Mouse (Mus musculus): Measurements from ENCODE around the gene Cyp2f2. TPM values are rescaled to one million over a fixed set of nuclear protein-coding genes. Genes with fewer than 3 reads are reported as not detected.

The Cyp2f2 gene
- total RNA-seq, 2 experiments from 2014 or later: 0.18 to 0.51 TPM

DNA sequence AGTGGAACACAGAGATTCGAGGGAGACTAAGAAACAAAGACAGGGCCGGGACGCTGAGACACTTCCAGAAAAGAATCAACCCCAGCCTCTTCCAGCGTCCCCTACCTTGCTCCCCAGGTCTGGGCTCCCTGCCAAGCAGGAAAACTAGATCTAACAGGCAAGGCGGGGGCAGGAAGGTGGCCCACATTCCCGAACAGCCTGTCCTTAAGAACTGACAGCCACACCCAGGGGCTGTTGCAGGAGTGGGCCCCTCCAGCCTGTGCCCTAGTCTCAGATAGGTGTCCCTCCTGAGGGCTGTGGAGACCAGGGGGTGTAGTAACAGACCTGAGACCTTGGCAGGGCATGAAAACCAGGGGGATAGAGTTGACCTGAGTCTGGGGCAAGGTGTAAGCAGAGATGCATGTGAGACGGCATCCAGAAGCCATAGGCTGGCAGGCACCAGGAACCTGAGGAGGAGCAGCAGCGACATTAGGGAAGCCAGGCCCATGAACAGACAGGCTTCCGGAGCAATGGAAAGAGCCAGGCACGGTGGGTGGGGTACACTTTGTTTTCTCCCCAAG, 33.6 kb downstream of the Cyp2f2 start, which contains the start of gene Cyp2t4:
TSS of gene Cyp2t4 (plus strand) at position 510 of the 560 bp plus-strand sequence.
- DNase-seq (ENCODE audit: low spot score in 2 of 2): no peak

DNA sequence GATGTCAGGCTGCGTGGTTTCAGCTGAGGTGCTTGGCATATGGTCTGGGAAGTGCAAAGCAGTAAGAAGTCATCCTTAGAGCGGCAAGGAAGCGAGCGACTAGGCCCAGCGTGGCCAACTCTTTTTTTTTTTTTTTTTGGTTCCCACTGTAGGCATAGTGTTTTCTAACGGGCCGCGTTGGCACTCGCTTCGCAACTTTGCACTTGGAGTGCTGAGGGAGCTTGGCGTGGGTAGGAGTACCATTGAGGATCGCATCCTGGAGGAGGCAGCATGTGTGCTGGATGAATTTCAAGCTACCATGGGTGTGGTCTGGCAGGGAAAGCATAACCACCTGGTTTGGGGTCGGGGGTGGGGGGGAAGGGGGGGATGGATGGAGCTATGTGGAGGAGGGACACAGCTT, 36.3 kb downstream of the Cyp2f2 start:
- peak; percentile 22 to 38 for DNase-seq (ENCODE audit: low spot score in 2 of 2)

GRCm38 (mm10) chr7:27158171-27158570, 38.5 kb downstream of the Cyp2f2 start:
- DNase-seq (ENCODE audit: low spot score in 2 of 2): no peak

- DNase-seq (ENCODE audit: low spot score in 2 of 2): no peak
These were observed 39.5 kb downstream of the Cyp2f2 start for GRCm38 (mm10) chr7:27159256-27159655.

GRCm38 (mm10) chr7:27159882-27160281, 40.2 kb downstream of the Cyp2f2 start:
- peak; percentile 90 to 91 for DNase-seq (ENCODE audit: low spot score in 2 of 2)

- no peak for DNase-seq (ENCODE audit: low spot score in 2 of 2)
These were observed 41.2 kb downstream of the Cyp2f2 start for GRCm38 (mm10) chr7:27160921-27161320.

GRCm38 (mm10) chr7:27161744-27162143, 42.0 kb downstream of the Cyp2f2 start:
- no peak for DNase-seq (ENCODE audit: low spot score in 2 of 2)

- no peak for DNase-seq (ENCODE audit: low spot score in 2 of 2)
These were observed 43.2 kb downstream of the Cyp2f2 start for GRCm38 (mm10) chr7:27162780-27163449.

- DNase-seq (ENCODE audit: low spot score in 2 of 2): no peak
These were observed 43.7 kb downstream of the Cyp2f2 start for GRCm38 (mm10) chr7:27163450-27163805.

DNA sequence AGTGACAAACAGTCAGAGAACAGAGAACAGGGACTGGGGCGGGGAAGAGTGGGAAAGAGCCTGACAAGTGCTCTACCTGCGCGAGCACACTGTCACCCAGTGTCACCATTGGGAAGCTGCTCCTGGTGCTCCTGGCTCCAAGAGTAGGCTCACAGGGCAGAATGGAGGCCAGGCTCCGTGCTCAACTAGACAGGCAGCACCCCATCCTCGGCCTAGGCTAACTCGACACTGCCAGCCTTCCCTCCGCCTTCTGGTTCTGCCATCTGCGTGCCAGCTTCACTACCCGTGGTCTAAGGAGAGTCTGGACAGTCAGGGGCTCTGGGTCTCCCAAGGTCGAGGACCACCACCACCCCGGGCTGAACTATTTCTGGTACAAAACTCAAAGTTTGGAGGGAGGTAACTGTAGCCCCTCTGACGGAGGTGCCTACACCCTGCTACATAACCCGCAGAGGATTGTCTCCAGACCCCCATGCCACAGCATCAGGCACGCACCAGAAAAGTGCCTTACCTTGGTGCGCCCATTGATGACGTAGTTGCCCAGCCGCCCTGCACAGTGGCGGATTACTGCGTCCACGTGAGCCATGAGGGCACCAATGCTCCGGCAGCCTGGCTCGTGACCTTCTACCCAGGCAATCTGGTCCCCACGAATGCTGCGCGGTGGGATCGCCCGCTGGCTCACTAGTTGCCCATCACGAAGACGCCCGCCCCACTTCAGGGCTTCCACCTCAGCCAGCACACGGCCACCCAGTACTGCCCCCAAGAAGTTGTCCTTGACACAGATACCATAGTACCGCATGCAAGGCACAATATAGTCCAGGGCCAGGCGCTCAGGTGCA, 44.6 kb downstream of the Cyp2f2 start:
- peak in 1 of 2 experiments; percentile 71 for DNase-seq (ENCODE audit: low spot score in 2 of 2)

GRCm38 (mm10) chr7:27165007-27165655, 45.4 kb downstream of the Cyp2f2 start:
- no peak for DNase-seq (ENCODE audit: low spot score in 2 of 2)

DNA sequence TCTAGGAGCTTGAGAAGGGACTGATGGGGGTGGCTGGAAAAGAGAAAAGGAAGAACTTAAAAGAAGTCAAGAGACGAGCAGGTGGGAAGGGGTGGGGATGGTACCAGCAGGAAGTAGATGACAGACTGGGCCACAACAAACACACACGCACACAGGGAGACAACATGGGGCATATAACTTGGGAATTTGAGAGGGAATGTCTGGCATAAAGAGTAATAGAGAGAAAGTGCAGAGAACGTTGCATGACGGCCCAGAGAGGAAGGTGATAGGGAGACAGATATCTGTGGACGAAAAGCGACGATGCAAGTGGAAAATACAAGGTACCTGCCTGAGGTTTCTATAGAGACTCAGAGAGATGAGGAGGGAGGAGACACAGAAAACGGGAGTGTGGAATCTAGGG, 46.0 kb downstream of the Cyp2f2 start:
- DNase-seq (ENCODE audit: low spot score in 2 of 2): no peak

GRCm38 (mm10) chr7:27166229-27166613, 46.5 kb downstream of the Cyp2f2 start:
- peak; percentile 81 to 88 for DNase-seq (ENCODE audit: low spot score in 2 of 2)

- DNase-seq (ENCODE audit: low spot score in 2 of 2): peak; percentile 95
These were observed 47.1 kb downstream of the Cyp2f2 start, which contains the start of gene Egln2 for GRCm38 (mm10) chr7:27166614-27167474. Gene Egln2 (minus strand): TSS chr7:27166802.

GRCm38 (mm10) chr7:27167475-27168094, 47.9 kb downstream of the Cyp2f2 start:
- DNase-seq (ENCODE audit: low spot score in 2 of 2): no peak

DNA sequence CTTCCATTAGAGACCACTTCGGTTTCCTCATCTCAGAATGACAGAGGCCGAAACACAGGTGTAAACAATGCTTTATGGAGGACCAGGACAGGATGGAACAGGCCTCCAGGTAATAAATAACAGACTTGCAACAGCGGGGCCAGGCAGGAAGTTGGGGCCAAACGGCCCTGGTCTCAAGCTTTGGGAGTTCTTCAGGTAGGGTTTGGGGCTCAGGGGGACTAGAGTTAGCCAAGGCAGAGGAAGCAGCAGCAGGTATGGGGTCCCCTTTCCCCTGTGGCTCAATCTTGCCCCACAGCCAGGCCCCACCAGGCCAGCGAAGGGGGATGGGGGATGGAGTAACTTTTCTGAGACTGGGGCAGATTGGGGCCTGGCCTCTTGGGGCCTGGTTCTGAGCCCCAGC, 48.7 kb downstream of the Cyp2f2 start:
- no peak for DNase-seq (ENCODE audit: low spot score in 2 of 2)

DNA sequence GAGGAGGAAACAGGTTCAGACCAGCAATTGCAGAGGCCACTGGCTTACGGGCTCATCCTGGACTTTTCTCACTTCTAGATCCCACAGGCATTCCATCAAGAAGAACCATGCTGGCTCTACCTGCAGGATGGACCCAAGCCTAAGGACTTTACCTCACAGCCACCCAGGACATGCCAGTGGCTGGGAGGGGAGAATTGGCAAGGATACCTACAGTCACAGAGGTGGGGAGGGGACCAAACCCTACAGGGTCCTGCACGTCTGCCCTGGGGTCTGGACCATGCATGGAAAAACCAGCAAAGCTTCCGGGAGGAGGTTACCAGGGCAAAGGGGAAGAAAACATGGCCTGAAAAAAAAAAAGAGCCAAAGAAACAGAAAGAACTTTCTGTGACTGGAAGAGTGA, 51.3 kb downstream of the Cyp2f2 start:
- no peak for DNase-seq (ENCODE audit: low spot score in 2 of 2)

- DNase-seq (ENCODE audit: low spot score in 2 of 2): no peak
These were observed 54.8 kb downstream of the Cyp2f2 start for GRCm38 (mm10) chr7:27174496-27174895.

DNA sequence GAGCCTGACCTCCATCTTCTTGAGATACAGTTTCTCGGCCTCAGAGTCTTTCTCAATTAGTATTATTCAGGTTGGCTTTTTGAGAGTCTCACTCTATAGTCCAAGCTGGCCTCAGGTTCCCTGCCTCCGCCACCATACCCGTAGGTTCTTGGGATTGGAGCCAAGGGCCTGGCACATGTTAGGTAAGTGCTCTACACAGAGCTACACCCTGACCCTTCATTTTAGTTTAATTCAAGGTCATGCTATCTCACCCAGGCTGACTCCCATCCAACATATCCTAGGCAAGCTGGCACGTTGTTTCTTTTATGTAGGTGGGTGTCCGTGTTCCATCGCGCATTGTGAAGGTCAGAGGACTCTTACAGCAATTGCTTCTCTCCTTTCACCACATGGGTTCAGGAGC, 55.2 kb downstream of the Cyp2f2 start:
- no peak for DNase-seq (ENCODE audit: low spot score in 2 of 2)

DNA sequence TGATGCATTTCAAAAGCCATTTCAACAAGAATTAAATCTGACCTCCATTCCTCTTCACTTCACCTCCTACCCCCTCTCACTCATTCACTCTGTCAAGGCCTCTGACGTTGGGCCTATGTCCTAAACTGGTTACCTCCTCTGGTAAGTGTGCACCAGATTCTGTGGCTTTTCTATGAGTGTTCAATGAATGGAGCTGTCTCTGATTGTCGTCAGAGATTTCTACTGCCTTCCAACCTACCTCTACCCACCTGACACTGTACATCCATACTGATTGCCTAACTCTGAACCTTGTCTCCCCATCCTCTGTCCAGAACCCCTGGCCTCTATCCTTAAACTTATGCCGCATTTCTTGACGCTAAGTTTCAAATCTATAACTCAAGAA, 58.2 kb downstream of the Cyp2f2 start:
- DNase-seq (ENCODE audit: low spot score in 2 of 2): no peak

Data from layer of hippocampus, postnatal 10 days (tissue).